ENCODE assay signal across 13 mouse cellular contexts in genomic region chr16:18976315-18976714, GRCm38 (mm10).
DNase-seq lines count a peak whose midpoint lies in the region; ATAC-seq lines count a peak whose summit lies in the region.
"Had no signal": no experiment of that assay in that cellular context is flagged by ENCODE, and none has a peak within 500 bp of the region (broad histone marks: within the 10 kb centered on the region; RNA-seq: fewer than 3 reads in every experiment).

No protein-coding gene starts in this region.

- H3K27ac ChIP-seq in forebrain, embryonic 15.5 days (replicated peaks) = no peak overlapping the region
- no peak overlapping the region for H3K27ac ChIP-seq in forebrain, embryonic 11.5 days (ENCODE audit: low read depth, low read length)
- H3K27ac ChIP-seq in intestine, embryonic 14.5 days (ENCODE audit: low read depth) = no peak overlapping the region
- H3K27ac ChIP-seq in intestine, embryonic 16.5 days (ENCODE audit: low read length) = no peak overlapping the region
- no peak overlapping the region for H3K27ac ChIP-seq in embryonic facial prominence, embryonic 11.5 days (replicated peaks; ENCODE audit: low read depth, low read length)
- H3K27ac ChIP-seq in midbrain, embryonic 12.5 days (replicated peaks) = no peak overlapping the region
- H3K27ac ChIP-seq: stomach, embryonic 15.5 days had no signal

- H3K27me3 ChIP-seq in forebrain, embryonic 15.5 days = no peaks in the 10 kb centered on the region
- no peaks in the 10 kb centered on the region for H3K27me3 ChIP-seq in forebrain, embryonic 11.5 days (ENCODE audit: control insufficient read depth, insufficient read depth, low read length)
- H3K27me3 ChIP-seq in intestine, embryonic 14.5 days (replicated peaks; ENCODE audit: control insufficient read depth, insufficient read depth, low read length) = no peaks in the 10 kb centered on the region
- no peaks in the 10 kb centered on the region for H3K27me3 ChIP-seq in intestine, embryonic 16.5 days (replicated peaks; ENCODE audit: control insufficient read depth, insufficient read depth, low read length)
- H3K27me3 ChIP-seq in embryonic facial prominence, embryonic 11.5 days (ENCODE audit: control insufficient read depth, insufficient read depth, low read length) = no peaks in the 10 kb centered on the region
- H3K27me3 ChIP-seq in midbrain, embryonic 12.5 days = no peaks in the 10 kb centered on the region
- H3K27me3 ChIP-seq: megakaryocyte, embryonic 14.5 days; stomach, embryonic 15.5 days had no signal

- H3K4me2 ChIP-seq in forebrain, embryonic 15.5 days (replicated peaks) = no peak overlapping the region
- no peak overlapping the region for H3K4me2 ChIP-seq in forebrain, embryonic 11.5 days (ENCODE audit: low read depth, low read length, severe bottlenecking)
- H3K4me2 ChIP-seq in intestine, embryonic 14.5 days (ENCODE audit: low read length) = no peak overlapping the region
- no peak overlapping the region for H3K4me2 ChIP-seq in intestine, embryonic 16.5 days (ENCODE audit: low read depth, low read length)
- peak overlapping the region; percentile 21; the same call in 1 of the 2 replicates for H3K4me2 ChIP-seq in embryonic facial prominence, embryonic 11.5 days (ENCODE audit: low read depth, low read length)
- H3K4me2 ChIP-seq in midbrain, embryonic 12.5 days (replicated peaks) = no peak overlapping the region
- H3K4me2 ChIP-seq: stomach, embryonic 15.5 days had no signal

- H3K36me3 ChIP-seq in forebrain, embryonic 15.5 days = peaks cover 1% of the 10 kb centered on the region; the same call in 1 of the 2 replicates
- no peaks in the 10 kb centered on the region; the same call in 1 of the 2 replicates for H3K36me3 ChIP-seq in forebrain, embryonic 11.5 days (ENCODE audit: control insufficient read depth, insufficient read depth, low read length)
- peaks cover 5% of the 10 kb centered on the region; the same call in 1 of the 2 replicates for H3K36me3 ChIP-seq in intestine, embryonic 14.5 days (ENCODE audit: control insufficient read depth, insufficient read depth, low read length)
- no peaks in the 10 kb centered on the region for H3K36me3 ChIP-seq in intestine, embryonic 16.5 days (ENCODE audit: control insufficient read depth, insufficient read depth, low read length)
- H3K36me3 ChIP-seq in embryonic facial prominence, embryonic 11.5 days (replicated peaks; ENCODE audit: control insufficient read depth, insufficient read depth, low read depth, low read length) = no peaks in the 10 kb centered on the region
- peaks cover 11% of the 10 kb centered on the region for H3K36me3 ChIP-seq in midbrain, embryonic 12.5 days

- H3K9me3 ChIP-seq in forebrain, embryonic 15.5 days = no peaks in the 10 kb centered on the region
- H3K9me3 ChIP-seq in forebrain, embryonic 11.5 days (ENCODE audit: control insufficient read depth, low read length) = no peaks in the 10 kb centered on the region; the same call in 1 of the 2 replicates
- H3K9me3 ChIP-seq in intestine, embryonic 14.5 days (ENCODE audit: control insufficient read depth, low read length) = no peaks in the 10 kb centered on the region
- no peaks in the 10 kb centered on the region for H3K9me3 ChIP-seq in intestine, embryonic 16.5 days (ENCODE audit: control insufficient read depth, low read length)
- no peaks in the 10 kb centered on the region for H3K9me3 ChIP-seq in embryonic facial prominence, embryonic 11.5 days (replicated peaks; ENCODE audit: control insufficient read depth, low read length)
- peaks cover 9% of the 10 kb centered on the region for H3K9me3 ChIP-seq in midbrain, embryonic 12.5 days
- H3K9me3 ChIP-seq: stomach, embryonic 15.5 days had no signal

- H3K4me1 ChIP-seq in forebrain, embryonic 15.5 days = no peaks in the 10 kb centered on the region
- no peaks in the 10 kb centered on the region for H3K4me1 ChIP-seq in forebrain, embryonic 11.5 days (replicated peaks; ENCODE audit: control insufficient read depth, insufficient read depth, low read length)
- no peaks in the 10 kb centered on the region for H3K4me1 ChIP-seq in intestine, embryonic 14.5 days (replicated peaks; ENCODE audit: control insufficient read depth, insufficient read depth, low read length)
- no peaks in the 10 kb centered on the region for H3K4me1 ChIP-seq in intestine, embryonic 16.5 days (ENCODE audit: control insufficient read depth, insufficient read depth, low read length)
- H3K4me1 ChIP-seq in embryonic facial prominence, embryonic 11.5 days (ENCODE audit: control insufficient read depth, insufficient read depth, low read length) = no peaks in the 10 kb centered on the region
- no peaks in the 10 kb centered on the region for H3K4me1 ChIP-seq in midbrain, embryonic 12.5 days
- H3K4me1 ChIP-seq: stomach, embryonic 15.5 days had no signal

- H3K9ac ChIP-seq in forebrain, embryonic 15.5 days (replicated peaks) = no peak overlapping the region
- no peak overlapping the region for H3K9ac ChIP-seq in forebrain, embryonic 11.5 days (ENCODE audit: low read length)
- no peak overlapping the region for H3K9ac ChIP-seq in intestine, embryonic 14.5 days (ENCODE audit: low read length)
- no peak overlapping the region for H3K9ac ChIP-seq in intestine, embryonic 16.5 days (ENCODE audit: low read depth, low read length)
- no peak overlapping the region for H3K9ac ChIP-seq in embryonic facial prominence, embryonic 11.5 days (replicated peaks; ENCODE audit: low read length)
- no peak overlapping the region for H3K9ac ChIP-seq in midbrain, embryonic 12.5 days (replicated peaks)
- H3K9ac ChIP-seq: liver, postnatal 0 days; stomach, embryonic 15.5 days had no signal

- WGBS in forebrain, embryonic 15.5 days = 86% methylated on average over 18 of the region's 23 CpGs
- WGBS in forebrain, embryonic 11.5 days = 81% methylated on average over 22 of the region's 23 CpGs
- 81% methylated on average over 18 of the region's 23 CpGs for WGBS in intestine, embryonic 14.5 days
- WGBS in intestine, embryonic 16.5 days = 83% methylated on average over 23 of the region's 23 CpGs
- WGBS in embryonic facial prominence, embryonic 11.5 days = 74% methylated on average over 14 of the region's 23 CpGs
- 66% methylated on average over 22 of the region's 23 CpGs for WGBS in midbrain, embryonic 12.5 days

- peak; percentile 53; the same call in 1 of the 2 replicates for ATAC-seq in forebrain, embryonic 15.5 days (replicated peaks)
- ATAC-seq in forebrain, embryonic 11.5 days (replicated peaks; ENCODE audit: low FRiP score) = no peak; the same call in 1 of the 2 replicates
- 0 out of 2 replicates have a peak, but pooled peaks have one; percentile 15 for ATAC-seq in intestine, embryonic 14.5 days (replicated peaks; ENCODE audit: low FRiP score, low TSS enrichment, low read depth)
- ATAC-seq in intestine, embryonic 16.5 days = no peak
- ATAC-seq in embryonic facial prominence, embryonic 11.5 days (replicated peaks; ENCODE audit: insufficient number of reproducible peaks, low FRiP score, low TSS enrichment, low read depth) = no peak
- ATAC-seq in midbrain, embryonic 12.5 days (ENCODE audit: low FRiP score, low read depth) = no peak
- ATAC-seq: inflammation-experienced regulatory T-cells, adult 6 months; liver, postnatal 0 days had no signal

- no peak overlapping the region for H3K4me3 ChIP-seq in forebrain, embryonic 15.5 days
- H3K4me3 ChIP-seq in forebrain, embryonic 11.5 days (ENCODE audit: low read depth, low read length) = no peak overlapping the region
- H3K4me3 ChIP-seq in intestine, embryonic 14.5 days (ENCODE audit: low read depth, low read length) = no peak overlapping the region
- no peak overlapping the region for H3K4me3 ChIP-seq in intestine, embryonic 16.5 days (ENCODE audit: low read length)
- H3K4me3 ChIP-seq in embryonic facial prominence, embryonic 11.5 days (ENCODE audit: low read depth, low read length) = no peak overlapping the region
- peak overlapping the region; percentile 4; the same call in 1 of the 2 replicates for H3K4me3 ChIP-seq in midbrain, embryonic 12.5 days
- H3K4me3 ChIP-seq: megakaryocyte, embryonic 14.5 days; stomach, embryonic 15.5 days had no signal

- DNase-seq in forebrain, embryonic 11.5 days (ENCODE audit: low spot score) = no peak
- DNase-seq in intestine, embryonic 14.5 days (ENCODE audit: low spot score) = no peak
- DNase-seq in embryonic facial prominence, embryonic 11.5 days (ENCODE audit: low spot score) = no peak
- no peak for DNase-seq in adrenal gland, postnatal 14 days
- DNase-seq in left cerebral cortex, adult 9 months (ENCODE audit: low spot score in 2 of 2) = no peak
- DNase-seq: cerebellum, adult 8-10 months; liver, postnatal 0 days had no signal

Comparison
In these comparisons a context has a peak if more than half of its experiments do, and no peak if none do; other contexts are left out.
1. ATAC-seq: peak in forebrain, embryonic 15.5 days (single experiment) and intestine, embryonic 14.5 days (single experiment); none in forebrain, embryonic 11.5 days (single experiment), intestine, embryonic 16.5 days (single experiment), embryonic facial prominence, embryonic 11.5 days (single experiment) and midbrain, embryonic 12.5 days (single experiment).